Mouse (Mus musculus): ENCODE results near the gene Kcnd3.

- no peak for TF ChIP-seq POLR2A (IDR thresholded peaks at IDR 0.05; ENCODE audit: extremely low read depth, insufficient read depth, low read length)
- no peak for TF ChIP-seq CTCF (IDR thresholded peaks at IDR 0.05; ENCODE audit: extremely low read depth, insufficient read depth, low read length)
Observed at GRCm38 (mm10) chr3:105680346-105680745, 228.2 kb downstream of the Kcnd3 start.
